Mouse (Mus musculus): ENCODE data around the gene Pebp1. TPM values are rescaled to one million over a fixed set of nuclear protein-coding genes. Genes with fewer than 3 reads are reported as not detected.
A peak's percentile ranks its signal among the peaks of the same experiment; 100 is the strongest.
"Not testable (repeated sequence)": the region's sequence is repeated elsewhere in the genome, so short reads cannot be mapped to it uniquely, and the experiment has no call there.

The Pebp1 gene
- polyA plus RNA-seq, 1 experiment from 2014 or later = 1,314 TPM

GRCm38 (mm10) chr5:117307699-117308098, 20.3 kb upstream of the Pebp1 start:
- H3K4me3 ChIP-seq (ENCODE audit: low read depth, low read length) = no peak overlapping the region
- H3K4me1 ChIP-seq (ENCODE audit: control insufficient read depth, insufficient read depth, low read length) = no peaks in the 10 kb centered on the region
- 44% methylated on average over 11 of the region's 11 CpGs for WGBS
- H3K27me3 ChIP-seq (replicated peaks; ENCODE audit: control insufficient read depth, insufficient read depth, low read length) = no peaks in the 10 kb centered on the region
- H3K9ac ChIP-seq (ENCODE audit: low read length) = no peak overlapping the region
- no peak overlapping the region for H3K27ac ChIP-seq (ENCODE audit: low read depth, low read length)
- DNase-seq (ENCODE audit: low spot score) (peak; percentile 50), ATAC-seq (no peak)
- no peaks in the 10 kb centered on the region for H3K9me3 ChIP-seq (replicated peaks; ENCODE audit: control insufficient read depth, low read length)
- H3K36me3 ChIP-seq (ENCODE audit: control insufficient read depth, insufficient read depth, low read length) = no peaks in the 10 kb centered on the region
- H3K4me2 ChIP-seq (ENCODE audit: low read length) = no peak overlapping the region

GRCm38 (mm10) chr5:117306826-117307225, 19.4 kb upstream of the Pebp1 start:
- DNase-seq (ENCODE audit: low spot score) (no peak), ATAC-seq (no peak)
- Histone ChIP-seq H3K4me2 (ENCODE audit: low read length) (no peak overlapping the region), H3K9ac (ENCODE audit: low read length) (no peak overlapping the region), H3K9me3 (replicated peaks; ENCODE audit: control insufficient read depth, low read length) (no peaks in the 10 kb centered on the region), H3K27ac (ENCODE audit: low read depth, low read length) (no peak overlapping the region), H3K4me3 (ENCODE audit: low read depth, low read length) (no peak overlapping the region), H3K27me3 (replicated peaks; ENCODE audit: control insufficient read depth, insufficient read depth, low read length) (no peaks in the 10 kb centered on the region), H3K4me1 (ENCODE audit: control insufficient read depth, insufficient read depth, low read length) (no peaks in the 10 kb centered on the region), H3K36me3 (ENCODE audit: control insufficient read depth, insufficient read depth, low read length) (no peaks in the 10 kb centered on the region)
- 96% methylated on average over 2 of the region's 2 CpGs for WGBS

GRCm38 (mm10) chr5:117305754-117306153, 18.3 kb upstream of the Pebp1 start:
- Histone ChIP-seq H3K4me3 (ENCODE audit: low read depth, low read length) (no peak overlapping the region), H3K27ac (ENCODE audit: low read depth, low read length) (no peak overlapping the region), H3K4me1 (ENCODE audit: control insufficient read depth, insufficient read depth, low read length) (no peaks in the 10 kb centered on the region), H3K4me2 (ENCODE audit: low read length) (no peak overlapping the region), H3K36me3 (ENCODE audit: control insufficient read depth, insufficient read depth, low read length) (no peaks in the 10 kb centered on the region), H3K9ac (ENCODE audit: low read length) (no peak overlapping the region), H3K9me3 (replicated peaks; ENCODE audit: control insufficient read depth, low read length) (no peaks in the 10 kb centered on the region), H3K27me3 (replicated peaks; ENCODE audit: control insufficient read depth, insufficient read depth, low read length) (no peaks in the 10 kb centered on the region)
- ATAC-seq (no peak), DNase-seq (ENCODE audit: low spot score) (no peak)
- WGBS = 93% methylated on average over 5 of the region's 5 CpGs

GRCm38 (mm10) chr5:117304947-117305346, 17.5 kb upstream of the Pebp1 start:
- ATAC-seq = no peak
- Histone ChIP-seq H3K9me3 (replicated peaks; ENCODE audit: control insufficient read depth, low read length) (no peaks in the 10 kb centered on the region), H3K27ac (ENCODE audit: low read depth, low read length) (no peak overlapping the region), H3K9ac (ENCODE audit: low read length) (no peak overlapping the region), H3K27me3 (replicated peaks; ENCODE audit: control insufficient read depth, insufficient read depth, low read length) (no peaks in the 10 kb centered on the region), H3K4me3 (ENCODE audit: low read depth, low read length) (no peak overlapping the region), H3K4me2 (ENCODE audit: low read length) (no peak overlapping the region), H3K4me1 (ENCODE audit: control insufficient read depth, insufficient read depth, low read length) (no peaks in the 10 kb centered on the region), H3K36me3 (ENCODE audit: control insufficient read depth, insufficient read depth, low read length) (no peaks in the 10 kb centered on the region)
- 78% methylated on average over 7 of the region's 7 CpGs for WGBS
- peak; percentile 78 for DNase-seq (ENCODE audit: low spot score)

- DNase-seq (ENCODE audit: low spot score) = no peak
- H3K36me3 ChIP-seq (ENCODE audit: control insufficient read depth, insufficient read depth, low read length) = no peaks in the 10 kb centered on the region
- H3K27ac ChIP-seq (ENCODE audit: low read depth, low read length) = no peak overlapping the region
- H3K9me3 ChIP-seq (replicated peaks; ENCODE audit: control insufficient read depth, low read length) = no peaks in the 10 kb centered on the region
- no peaks in the 10 kb centered on the region for H3K4me1 ChIP-seq (ENCODE audit: control insufficient read depth, insufficient read depth, low read length)
- no peak for ATAC-seq
- 57% methylated on average over 18 of the region's 18 CpGs for WGBS
- no peak overlapping the region for H3K9ac ChIP-seq (ENCODE audit: low read length)
- no peak overlapping the region for H3K4me2 ChIP-seq (ENCODE audit: low read length)
- H3K27me3 ChIP-seq (replicated peaks; ENCODE audit: control insufficient read depth, insufficient read depth, low read length) = no peaks in the 10 kb centered on the region
- H3K4me3 ChIP-seq (ENCODE audit: low read depth, low read length) = no peak overlapping the region
Observed at GRCm38 (mm10) chr5:117303691-117304579, 16.5 kb upstream of the Pebp1 start.

- Histone ChIP-seq H3K36me3 (ENCODE audit: control insufficient read depth, insufficient read depth, low read length) (no peaks in the 10 kb centered on the region), H3K4me2 (ENCODE audit: low read length) (no peak overlapping the region), H3K4me1 (ENCODE audit: control insufficient read depth, insufficient read depth, low read length) (no peaks in the 10 kb centered on the region), H3K9me3 (replicated peaks; ENCODE audit: control insufficient read depth, low read length) (no peaks in the 10 kb centered on the region), H3K27ac (ENCODE audit: low read depth, low read length) (no peak overlapping the region), H3K4me3 (ENCODE audit: low read depth, low read length) (no peak overlapping the region), H3K27me3 (replicated peaks; ENCODE audit: control insufficient read depth, insufficient read depth, low read length) (no peaks in the 10 kb centered on the region), H3K9ac (ENCODE audit: low read length) (no peak overlapping the region)
- 72% methylated on average over 3 of the region's 3 CpGs for WGBS
- ATAC-seq (no peak), DNase-seq (ENCODE audit: low spot score) (no peak)
Observed at GRCm38 (mm10) chr5:117302899-117303298, 15.5 kb upstream of the Pebp1 start.

GRCm38 (mm10) chr5:117295011-117295410, 7.6 kb upstream of the Pebp1 start:
- Histone ChIP-seq H3K27ac (ENCODE audit: low read depth, low read length) (no peak overlapping the region), H3K9me3 (replicated peaks; ENCODE audit: control insufficient read depth, low read length) (no peaks in the 10 kb centered on the region), H3K9ac (ENCODE audit: low read length) (no peak overlapping the region), H3K27me3 (replicated peaks; ENCODE audit: control insufficient read depth, insufficient read depth, low read length) (no peaks in the 10 kb centered on the region), H3K4me3 (ENCODE audit: low read depth, low read length) (no peak overlapping the region), H3K36me3 (ENCODE audit: control insufficient read depth, insufficient read depth, low read length) (no peaks in the 10 kb centered on the region), H3K4me2 (ENCODE audit: low read length) (no peak overlapping the region), H3K4me1 (ENCODE audit: control insufficient read depth, insufficient read depth, low read length) (no peaks in the 10 kb centered on the region)
- DNase-seq (ENCODE audit: low spot score) (no peak), ATAC-seq (no peak)
- WGBS = 95% methylated on average over 8 of the region's 8 CpGs

GRCm38 (mm10) chr5:117293776-117294175, 6.4 kb upstream of the Pebp1 start:
- not testable (repeated sequence) for H3K4me1 ChIP-seq (ENCODE audit: control insufficient read depth, insufficient read depth, low read length); H3K36me3 ChIP-seq (ENCODE audit: control insufficient read depth, insufficient read depth, low read length); DNase-seq (ENCODE audit: low spot score); H3K4me3 ChIP-seq (ENCODE audit: low read depth, low read length); H3K4me2 ChIP-seq (ENCODE audit: low read length); H3K9ac ChIP-seq (ENCODE audit: low read length); H3K27me3 ChIP-seq (replicated peaks; ENCODE audit: control insufficient read depth, insufficient read depth, low read length); ATAC-seq; H3K27ac ChIP-seq (ENCODE audit: low read depth, low read length); H3K9me3 ChIP-seq (replicated peaks; ENCODE audit: control insufficient read depth, low read length)
- 81% methylated on average over 3 of the region's 3 CpGs for WGBS

- Histone ChIP-seq H3K4me2 (ENCODE audit: low read length) (no peak overlapping the region), H3K27ac (ENCODE audit: low read depth, low read length) (no peak overlapping the region), H3K27me3 (replicated peaks; ENCODE audit: control insufficient read depth, insufficient read depth, low read length) (no peaks in the 10 kb centered on the region), H3K4me3 (ENCODE audit: low read depth, low read length) (no peak overlapping the region), H3K9me3 (replicated peaks; ENCODE audit: control insufficient read depth, low read length) (no peaks in the 10 kb centered on the region), H3K4me1 (ENCODE audit: control insufficient read depth, insufficient read depth, low read length) (no peaks in the 10 kb centered on the region), H3K9ac (ENCODE audit: low read length) (no peak overlapping the region), H3K36me3 (ENCODE audit: control insufficient read depth, insufficient read depth, low read length) (no peaks in the 10 kb centered on the region)
- ATAC-seq (no peak), DNase-seq (ENCODE audit: low spot score) (no peak)
- 86% methylated on average over 6 of the region's 6 CpGs for WGBS
Observed at GRCm38 (mm10) chr5:117292547-117292946, 5.1 kb upstream of the Pebp1 start.

Data from forebrain, embryonic 14.5 days (tissue).